Mouse (Mus musculus): Measurements from ENCODE around the gene Treml4. TPM values are rescaled to one million over a fixed set of nuclear protein-coding genes. Genes with fewer than 3 reads are reported as not detected.

Treml4 gene
- polyA plus RNA-seq, 1 experiment = 0.16 TPM

- Histone ChIP-seq H3K27me3 (ENCODE audit: control insufficient read depth, insufficient read depth, low read length) (no peaks in the 10 kb centered on the region), H3K4me3 (ENCODE audit: control insufficient read depth, low read depth, low read length) (no peak overlapping the region), H3K36me3 (ENCODE audit: control insufficient read depth, insufficient read depth, low read length) (no peaks in the 10 kb centered on the region), H3K4me1 (ENCODE audit: control insufficient read depth, insufficient read depth, low read length) (no peaks in the 10 kb centered on the region), H3K27ac (ENCODE audit: control insufficient read depth, insufficient read depth, low read depth, low read length) (no peak overlapping the region)
- no peak for TF ChIP-seq CTCF (IDR thresholded peaks at IDR 0.05; ENCODE audit: control insufficient read depth, insufficient read depth, insufficient replicate concordance, low read depth, low read length)
- TF ChIP-seq POLR2A (IDR thresholded peaks at IDR 0.05; ENCODE audit: control insufficient read depth, low read depth, low read length) = no peak
These were observed 26.5 kb upstream of the Treml4 start for GRCm38 (mm10) chr17:48237621-48238020.

GRCm38 (mm10) chr17:48247221-48247928, 16.7 kb upstream of the Treml4 start, which contains the start of gene Trem3:
Trem3 (plus strand) TSS chr17:48247777.
- Histone ChIP-seq H3K4me1 (ENCODE audit: control insufficient read depth, insufficient read depth, low read length) (no peaks in the 10 kb centered on the region), H3K4me3 (ENCODE audit: control insufficient read depth, low read depth, low read length) (no peak within 1 kb of the TSS), H3K27ac (ENCODE audit: control insufficient read depth, insufficient read depth, low read depth, low read length) (no peak within 1 kb of the TSS), H3K27me3 (ENCODE audit: control insufficient read depth, insufficient read depth, low read length) (no peaks in the 10 kb centered on the region), H3K36me3 (ENCODE audit: control insufficient read depth, insufficient read depth, low read length) (no peaks in the 10 kb centered on the region)
- TF ChIP-seq POLR2A (IDR thresholded peaks at IDR 0.05; ENCODE audit: control insufficient read depth, low read depth, low read length) = no peak
- TF ChIP-seq CTCF (IDR thresholded peaks at IDR 0.05; ENCODE audit: control insufficient read depth, insufficient read depth, insufficient replicate concordance, low read depth, low read length) = no peak

- H3K27ac ChIP-seq (ENCODE audit: control insufficient read depth, insufficient read depth, low read depth, low read length) = no peak overlapping the region
- no peaks in the 10 kb centered on the region for H3K36me3 ChIP-seq (ENCODE audit: control insufficient read depth, insufficient read depth, low read length)
- TF ChIP-seq CTCF (IDR thresholded peaks at IDR 0.05; ENCODE audit: control insufficient read depth, insufficient read depth, insufficient replicate concordance, low read depth, low read length) (no peak), POLR2A (IDR thresholded peaks at IDR 0.05; ENCODE audit: control insufficient read depth, low read depth, low read length) (no peak)
- no peaks in the 10 kb centered on the region for H3K27me3 ChIP-seq (ENCODE audit: control insufficient read depth, insufficient read depth, low read length)
- H3K4me1 ChIP-seq (ENCODE audit: control insufficient read depth, insufficient read depth, low read length) = no peaks in the 10 kb centered on the region
- H3K4me3 ChIP-seq (ENCODE audit: control insufficient read depth, low read depth, low read length) = no peak overlapping the region
These were observed 15.1 kb upstream of the Treml4 start for GRCm38 (mm10) chr17:48249039-48249438.

- Histone ChIP-seq H3K27me3 (ENCODE audit: control insufficient read depth, insufficient read depth, low read length) (no peaks in the 10 kb centered on the region), H3K36me3 (ENCODE audit: control insufficient read depth, insufficient read depth, low read length) (no peaks in the 10 kb centered on the region), H3K4me3 (ENCODE audit: control insufficient read depth, low read depth, low read length) (no peak overlapping the region), H3K27ac (ENCODE audit: control insufficient read depth, insufficient read depth, low read depth, low read length) (no peak overlapping the region), H3K4me1 (ENCODE audit: control insufficient read depth, insufficient read depth, low read length) (no peaks in the 10 kb centered on the region)
- TF ChIP-seq POLR2A (IDR thresholded peaks at IDR 0.05; ENCODE audit: control insufficient read depth, low read depth, low read length) = no peak
These were observed 14.6 kb upstream of the Treml4 start for GRCm38 (mm10) chr17:48249501-48249900.

GRCm38 (mm10) chr17:48250631-48251030, 13.5 kb upstream of the Treml4 start:
- no peaks in the 10 kb centered on the region for H3K27me3 ChIP-seq (ENCODE audit: control insufficient read depth, insufficient read depth, low read length)
- no peak overlapping the region for H3K27ac ChIP-seq (ENCODE audit: control insufficient read depth, insufficient read depth, low read depth, low read length)
- TF ChIP-seq CTCF (IDR thresholded peaks at IDR 0.05; ENCODE audit: control insufficient read depth, insufficient read depth, insufficient replicate concordance, low read depth, low read length) (no peak), POLR2A (IDR thresholded peaks at IDR 0.05; ENCODE audit: control insufficient read depth, low read depth, low read length) (no peak)
- H3K4me3 ChIP-seq (ENCODE audit: control insufficient read depth, low read depth, low read length) = no peak overlapping the region
- H3K36me3 ChIP-seq (ENCODE audit: control insufficient read depth, insufficient read depth, low read length) = no peaks in the 10 kb centered on the region
- H3K4me1 ChIP-seq (ENCODE audit: control insufficient read depth, insufficient read depth, low read length) = no peaks in the 10 kb centered on the region

- no peaks in the 10 kb centered on the region for H3K4me1 ChIP-seq (ENCODE audit: control insufficient read depth, insufficient read depth, low read length)
- no peak overlapping the region for H3K27ac ChIP-seq (ENCODE audit: control insufficient read depth, insufficient read depth, low read depth, low read length)
- no peak overlapping the region for H3K4me3 ChIP-seq (ENCODE audit: control insufficient read depth, low read depth, low read length)
- no peaks in the 10 kb centered on the region for H3K27me3 ChIP-seq (ENCODE audit: control insufficient read depth, insufficient read depth, low read length)
- TF ChIP-seq POLR2A (IDR thresholded peaks at IDR 0.05; ENCODE audit: control insufficient read depth, low read depth, low read length) (no peak), CTCF (IDR thresholded peaks at IDR 0.05; ENCODE audit: control insufficient read depth, insufficient read depth, insufficient replicate concordance, low read depth, low read length) (no peak)
- H3K36me3 ChIP-seq (ENCODE audit: control insufficient read depth, insufficient read depth, low read length) = no peaks in the 10 kb centered on the region
These were observed 7.5 kb upstream of the Treml4 start for GRCm38 (mm10) chr17:48256575-48256974.

GRCm38 (mm10) chr17:48261868-48262267, 2.2 kb upstream of the Treml4 start:
- Histone ChIP-seq H3K27ac (ENCODE audit: control insufficient read depth, insufficient read depth, low read depth, low read length) (no peak overlapping the region), H3K4me3 (ENCODE audit: control insufficient read depth, low read depth, low read length) (no peak overlapping the region), H3K4me1 (ENCODE audit: control insufficient read depth, insufficient read depth, low read length) (no peaks in the 10 kb centered on the region), H3K36me3 (ENCODE audit: control insufficient read depth, insufficient read depth, low read length) (no peaks in the 10 kb centered on the region), H3K27me3 (ENCODE audit: control insufficient read depth, insufficient read depth, low read length) (no peaks in the 10 kb centered on the region)
- no peak for TF ChIP-seq POLR2A (IDR thresholded peaks at IDR 0.05; ENCODE audit: control insufficient read depth, low read depth, low read length)
- TF ChIP-seq CTCF (IDR thresholded peaks at IDR 0.05; ENCODE audit: control insufficient read depth, insufficient read depth, insufficient replicate concordance, low read depth, low read length) = no peak
